Mouse (Mus musculus) cortical plate, adult 2 months (tissue): ENCODE results near the gene Ap5s1.

Experiments used
- CTCF ChIP-seq: fragments of 200-500 bp; IDR thresholded peaks from 2 replicates; pipeline ENCODE4 v1.5.1; 2011; ENCODE audit warnings: mild to moderate bottlenecking, control low read depth, low read length; ENCODE audit not compliant: insufficient read depth; ENCODE audit errors: extremely low read depth
- POLR2A ChIP-seq: fragments of 200-500 bp; IDR thresholded peaks from 2 replicates; pipeline ENCODE4 v1.6.1; 2011; ENCODE audit warnings: mild to moderate bottlenecking, low read length, control low read depth; ENCODE audit not compliant: insufficient read depth; ENCODE audit errors: extremely low read depth

DNA sequence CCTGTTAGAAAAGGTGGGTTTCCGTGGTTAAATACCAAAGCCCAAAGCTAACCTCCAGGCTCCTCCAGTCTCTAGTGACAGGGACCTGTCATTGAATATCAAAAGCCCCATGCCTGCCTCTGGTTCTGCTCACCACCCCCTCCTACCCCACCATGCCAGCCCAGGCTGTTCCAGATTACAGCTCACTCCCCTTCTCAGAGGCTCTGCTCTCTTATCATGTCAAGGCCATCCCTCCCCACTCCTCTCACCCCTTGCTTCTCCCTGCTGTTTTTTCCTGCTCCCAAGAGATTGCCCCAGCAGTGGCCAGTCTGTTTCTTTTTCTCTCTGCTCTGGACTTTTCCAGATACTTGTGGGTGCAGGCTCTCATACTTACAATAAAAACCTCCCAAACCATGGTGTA lies 16.7 kb downstream of the Ap5s1 start:
- no peak for TF ChIP-seq CTCF
- TF ChIP-seq POLR2A, result no peak
